Mouse (Mus musculus): ENCODE results near the gene Ltbp3.
A peak's percentile ranks its signal among the peaks of the same experiment; 100 is the strongest.

The Ltbp3 gene

GRCm38 (mm10) chr19:5723934-5724548, 16.7 kb upstream of the Ltbp3 start:
- no peak for DNase-seq (ENCODE audit: low read depth, low spot score)

- DNase-seq (ENCODE audit: low read depth, low spot score), result no peak
Observed at GRCm38 (mm10) chr19:5724549-5724941, 16.2 kb upstream of the Ltbp3 start.

GRCm38 (mm10) chr19:5725029-5725707, 15.5 kb upstream of the Ltbp3 start:
- DNase-seq (ENCODE audit: low read depth, low spot score), result no peak

GRCm38 (mm10) chr19:5725767-5726515, 14.8 kb upstream of the Ltbp3 start, which contains the start of gene Ehbp1l1:
Gene Ehbp1l1, minus strand, starts transcription at chr19:5726317.
- DNase-seq (ENCODE audit: low read depth, low spot score), result no peak

- no peak for DNase-seq (ENCODE audit: low read depth, low spot score)
Observed at GRCm38 (mm10) chr19:5726961-5727578, 13.6 kb upstream of the Ltbp3 start.

GRCm38 (mm10) chr19:5727701-5728100, 13.0 kb upstream of the Ltbp3 start:
- peak; percentile 84 for DNase-seq (ENCODE audit: low read depth, low spot score)

- DNase-seq (ENCODE audit: low read depth, low spot score), result no peak
Observed at GRCm38 (mm10) chr19:5728631-5729443, 11.9 kb upstream of the Ltbp3 start.

- DNase-seq (ENCODE audit: low read depth, low spot score), result peak; percentile 84
Observed at GRCm38 (mm10) chr19:5729444-5729815, 11.3 kb upstream of the Ltbp3 start, which contains the start of gene Fam89b. Gene Fam89b, minus strand, starts transcription at chr19:5729653.

GRCm38 (mm10) chr19:5730314-5731186, 10.2 kb upstream of the Ltbp3 start:
- no peak for DNase-seq (ENCODE audit: low read depth, low spot score)

- peak; percentile 95 for DNase-seq (ENCODE audit: low read depth, low spot score)
Observed at GRCm38 (mm10) chr19:5731264-5731978, 9.3 kb upstream of the Ltbp3 start.

GRCm38 (mm10) chr19:5734325-5734724, 6.4 kb upstream of the Ltbp3 start:
- DNase-seq (ENCODE audit: low read depth, low spot score), result no peak

GRCm38 (mm10) chr19:5739446-5739845, 1.3 kb upstream of the Ltbp3 start:
- no peak for DNase-seq (ENCODE audit: low read depth, low spot score)

- no peak for DNase-seq (ENCODE audit: low read depth, low spot score)
Observed at GRCm38 (mm10) chr19:5741641-5742240, 1.0 kb downstream of the Ltbp3 start.

GRCm38 (mm10) chr19:5742241-5742641, 1.5 kb downstream of the Ltbp3 start:
- no peak for DNase-seq (ENCODE audit: low read depth, low spot score)

GRCm38 (mm10) chr19:5743576-5743975, 2.9 kb downstream of the Ltbp3 start:
- no peak for DNase-seq (ENCODE audit: low read depth, low spot score)

- no peak for DNase-seq (ENCODE audit: low read depth, low spot score)
Observed at GRCm38 (mm10) chr19:5745756-5746710, 5.3 kb downstream of the Ltbp3 start.

- no peak for DNase-seq (ENCODE audit: low read depth, low spot score)
Observed at GRCm38 (mm10) chr19:5746907-5747363, 6.2 kb downstream of the Ltbp3 start.

GRCm38 (mm10) chr19:5749476-5749875, 8.8 kb downstream of the Ltbp3 start:
- DNase-seq (ENCODE audit: low read depth, low spot score), result no peak

All from forelimb bud, embryonic 11.5 days (tissue).